Mouse (Mus musculus): ENCODE measurements around the gene Bscl2.
"Not testable (repeated sequence)": the region's sequence is repeated elsewhere in the genome, so short reads cannot be mapped to it uniquely, and the experiment has no call there.

Gene Bscl2

GRCm38 (mm10) chr19:8871267-8872186, 34.3 kb downstream of the Bscl2 start, which contains the start of gene Ubxn1:
TSS of gene Ubxn1 (plus strand) at chr19:8871496.
- peak; percentile 97 to 98 for DNase-seq (ENCODE audit: low spot score in 2 of 2)

DNA sequence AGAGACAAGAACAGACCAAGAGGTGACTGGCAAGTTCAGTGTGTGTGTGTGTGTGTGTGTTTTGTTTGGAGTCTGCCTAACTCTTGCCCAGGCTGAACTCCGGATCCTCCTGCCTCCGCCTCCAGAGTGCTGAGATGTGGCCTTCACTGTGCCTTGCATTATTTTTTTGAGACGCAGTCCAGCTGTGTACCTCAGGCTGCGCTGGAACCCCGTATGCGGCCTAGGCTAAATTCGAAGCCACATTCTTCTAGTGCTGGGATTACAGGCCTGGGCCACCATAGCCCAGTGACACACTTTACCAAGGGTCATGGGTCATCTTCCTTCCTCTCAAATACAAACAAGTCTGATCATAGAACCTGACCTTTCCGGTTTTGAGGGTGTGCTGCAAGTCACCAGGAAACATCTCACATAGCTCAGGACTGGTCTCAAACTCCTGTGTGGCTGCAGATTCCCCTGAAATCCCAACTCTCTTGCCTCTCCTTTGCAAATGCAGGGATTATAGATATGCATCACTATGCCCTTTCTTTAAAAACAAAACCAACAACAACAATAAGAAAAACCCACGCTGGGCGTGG, 35.1 kb downstream of the Bscl2 start:
- DNase-seq (ENCODE audit: low spot score in 2 of 2): no peak

DNA sequence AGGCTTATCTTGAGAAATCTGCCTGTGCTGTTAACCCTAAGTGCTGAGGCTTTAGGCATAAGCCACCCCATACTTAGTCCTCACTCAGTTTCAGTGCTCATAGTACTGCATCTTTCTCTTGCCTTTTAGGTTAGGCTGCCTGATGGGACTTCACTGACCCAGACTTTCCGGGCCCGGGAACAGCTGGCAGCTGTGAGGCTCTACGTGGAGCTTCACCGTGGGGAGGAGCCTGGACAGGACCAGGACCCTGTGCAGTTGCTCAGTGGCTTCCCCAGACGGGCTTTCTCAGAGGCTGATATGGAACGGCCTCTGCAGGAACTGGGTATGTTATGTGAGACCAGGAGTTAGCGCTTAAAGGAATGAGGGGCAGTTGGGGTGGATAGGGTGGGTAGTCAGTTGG, 37.8 kb downstream of the Bscl2 start:
- no peak for DNase-seq (ENCODE audit: low spot score in 2 of 2)

- DNase-seq (ENCODE audit: low spot score in 2 of 2): peak; percentile 85 to 87
These were observed 43.2 kb downstream of the Bscl2 start, which contains the start of gene Uqcc3 for GRCm38 (mm10) chr19:8880311-8881033. TSS of gene Uqcc3 (minus strand) at chr19:8880923.

GRCm38 (mm10) chr19:8881034-8881392, 43.7 kb downstream of the Bscl2 start:
- DNase-seq (ENCODE audit: low spot score in 2 of 2): no peak

DNA sequence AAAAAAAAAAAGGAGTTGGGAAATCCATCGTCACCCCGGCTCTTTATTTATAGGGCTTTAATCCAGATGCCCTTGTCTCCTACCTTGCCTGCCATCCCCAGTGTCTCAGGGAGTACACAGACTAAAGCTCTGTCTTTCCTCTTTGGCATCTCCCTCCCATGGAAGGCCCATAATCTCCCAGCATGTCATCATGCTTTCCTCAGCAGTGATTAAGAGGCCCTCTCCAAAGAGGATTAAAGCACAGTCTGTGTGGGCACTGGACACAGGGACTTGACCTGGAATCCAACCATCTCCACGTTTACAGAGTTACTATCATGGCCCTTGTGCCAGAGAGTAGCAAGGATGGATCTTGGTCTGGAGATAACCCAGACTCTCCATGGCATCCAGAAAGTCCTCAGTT, 46.3 kb downstream of the Bscl2 start, which contains the start of the genes Lbhd1 and Gm49403:
Gene Lbhd1, plus strand, starts transcription at position 117 of the 400 bp plus-strand sequence.
Gene Gm49403, plus strand, starts transcription at position 315 of the 400 bp plus-strand sequence.
- DNase-seq (ENCODE audit: low spot score in 2 of 2): no peak

DNA sequence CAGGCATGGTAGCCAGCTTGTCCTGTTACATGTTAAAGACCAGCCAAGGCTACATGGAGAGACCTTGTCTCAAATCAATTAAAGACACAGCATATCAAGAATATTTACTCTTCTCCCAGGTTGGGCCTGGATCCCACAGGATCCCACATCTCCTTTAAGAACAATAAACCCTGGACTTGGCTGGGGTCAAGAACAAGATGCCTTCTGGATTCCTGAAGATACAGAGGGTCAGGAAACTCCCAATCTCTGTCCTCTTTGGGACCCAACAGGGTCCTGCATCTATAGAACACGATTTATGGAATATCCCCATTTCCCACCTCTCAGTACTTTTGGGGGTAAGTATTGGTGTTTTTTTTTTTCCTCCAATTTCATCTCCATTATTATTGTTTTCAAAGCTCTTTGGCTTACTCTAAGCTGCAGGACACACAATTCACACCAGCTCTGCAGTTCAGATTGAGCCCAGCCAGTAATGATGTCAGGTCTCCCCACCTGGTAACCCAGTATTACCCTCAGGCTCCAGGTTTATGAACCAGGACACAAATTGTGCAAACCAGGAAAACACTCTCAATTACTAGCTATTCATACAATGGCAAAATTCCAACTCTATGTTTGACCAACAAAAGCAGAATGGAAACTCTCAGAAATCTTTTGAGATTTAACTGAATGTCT, 49.8 kb downstream of the Bscl2 start:
- DNase-seq (ENCODE audit: low spot score in 2 of 2): no peak

DNA sequence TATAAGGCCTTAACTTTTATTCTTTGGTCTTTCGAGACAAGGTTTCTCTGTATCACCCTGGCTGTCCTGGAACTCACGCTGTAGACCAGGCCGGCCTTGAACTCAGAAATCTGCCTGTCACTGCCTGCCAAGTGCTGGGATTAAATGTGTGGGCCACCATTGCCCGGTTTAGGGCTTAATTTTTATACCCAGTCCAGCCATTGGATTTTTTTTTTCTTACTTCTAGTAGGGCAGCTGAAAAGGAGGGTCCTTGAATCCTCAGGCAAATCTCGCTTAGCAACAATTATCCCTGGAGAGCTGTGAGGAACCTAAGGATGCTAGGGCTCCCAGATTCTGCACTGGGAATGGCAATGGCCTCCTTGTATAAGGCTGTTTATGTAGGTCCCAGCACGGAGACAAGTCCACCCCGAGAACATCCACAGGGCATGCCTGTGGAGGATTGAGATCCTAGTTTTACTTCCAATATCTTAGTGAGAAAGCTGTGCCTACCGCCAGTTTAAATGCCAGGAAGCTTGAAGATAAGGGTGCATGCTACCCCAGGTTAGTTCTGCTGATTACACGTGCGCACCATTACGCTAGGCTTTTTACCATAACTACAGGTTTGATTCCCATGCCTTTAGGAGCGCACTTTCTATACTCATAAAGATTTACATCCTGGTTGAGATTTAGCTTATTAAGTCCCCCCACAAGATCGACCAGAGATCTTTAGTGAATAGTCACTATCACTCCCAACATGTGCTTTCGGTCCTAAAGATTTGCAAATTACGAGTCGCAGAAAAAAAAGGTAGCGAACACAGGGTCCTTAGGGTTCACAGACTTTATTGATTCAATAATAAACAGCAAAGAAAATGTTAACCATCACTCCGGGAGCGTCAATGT, 50.6 kb downstream of the Bscl2 start:
- DNase-seq (ENCODE audit: low spot score in 2 of 2): no peak

GRCm38 (mm10) chr19:8888511-8889385, 51.5 kb downstream of the Bscl2 start, which contains the start of the genes 1810009A15Rik and Gm49416:
TSS of gene 1810009A15Rik (plus strand) at chr19:8888853.
TSS of gene Gm49416 (plus strand) at chr19:8888926.
- DNase-seq (ENCODE audit: low spot score in 2 of 2): peak; percentile 89 to 93

DNA sequence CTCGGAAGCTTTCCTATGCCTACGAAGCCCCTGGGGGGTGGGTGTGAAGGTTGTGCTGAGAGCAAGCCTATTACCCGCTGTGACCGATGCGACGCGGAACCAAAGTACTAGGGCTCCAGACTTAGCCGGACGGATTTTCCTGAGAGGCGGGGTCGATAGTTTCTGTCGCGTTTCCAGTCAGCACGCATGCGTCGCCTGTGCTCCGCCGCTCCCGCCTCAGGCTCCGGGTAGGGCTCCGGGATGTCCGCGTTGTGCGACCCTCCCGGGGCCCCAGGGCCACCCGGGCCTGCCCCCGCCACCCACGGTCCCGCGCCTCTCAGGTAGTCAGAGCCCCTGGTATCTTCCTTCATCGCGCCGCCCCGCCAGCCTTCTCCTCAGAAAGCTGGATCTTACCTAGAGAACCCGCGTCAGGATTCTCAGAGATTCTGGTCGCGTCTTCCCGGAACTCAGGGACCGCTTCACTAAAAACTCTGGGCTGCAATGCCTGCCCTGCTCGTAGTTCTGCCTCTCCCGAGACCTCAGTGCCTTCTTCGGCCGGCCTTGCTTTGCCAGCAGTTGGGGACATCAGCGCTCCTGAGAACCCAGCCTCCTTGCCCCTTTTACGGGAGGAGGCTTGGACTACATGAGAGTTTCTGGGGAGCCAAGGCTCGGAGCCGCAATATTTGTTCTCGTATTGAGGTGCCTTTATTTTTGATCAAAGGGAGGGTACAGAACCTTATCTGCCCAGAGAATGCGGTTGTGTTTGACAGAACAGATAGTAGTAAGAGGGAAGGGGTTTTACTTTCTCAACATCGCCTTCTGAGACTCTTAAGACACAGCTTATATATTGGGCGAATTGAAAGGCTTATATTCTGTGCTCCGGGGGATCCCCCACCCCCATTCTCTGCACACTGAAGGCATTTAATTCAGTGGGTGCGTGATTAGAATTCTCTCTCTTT, 55.8 kb downstream of the Bscl2 start, which contains the start of gene Ints5:
Gene Ints5, plus strand, starts transcription at position 177 of the 938 bp plus-strand sequence.
- peak; percentile 73 to 81 for DNase-seq (ENCODE audit: low spot score in 2 of 2)

DNA sequence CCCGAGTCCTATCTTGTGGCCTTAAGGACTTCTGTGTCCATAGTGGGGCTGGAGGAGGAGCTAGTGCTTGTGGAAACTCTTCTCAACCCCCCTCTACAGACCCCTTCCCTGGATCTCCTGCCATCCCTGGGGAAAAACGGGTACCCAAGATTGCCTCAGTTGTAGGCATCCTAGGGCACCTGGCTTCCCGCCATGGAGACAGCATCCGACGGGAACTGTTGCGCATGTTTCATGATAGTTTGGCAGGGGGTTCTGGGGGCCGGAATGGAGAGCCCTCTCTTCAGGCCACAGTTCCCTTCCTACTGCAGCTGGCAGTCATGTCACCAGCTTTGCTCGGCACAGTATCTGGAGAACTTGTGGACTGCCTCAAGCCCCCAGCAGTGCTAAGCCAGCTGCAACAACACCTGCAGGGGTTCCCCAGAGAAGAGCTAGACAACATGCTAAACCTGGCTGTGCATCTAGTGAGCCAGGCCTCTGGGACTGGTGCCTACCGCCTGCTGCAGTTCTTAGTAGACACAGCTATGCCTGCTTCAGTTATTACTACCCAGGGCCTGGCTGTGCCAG, 58.2 kb downstream of the Bscl2 start:
- DNase-seq (ENCODE audit: low spot score in 2 of 2): no peak

- DNase-seq (ENCODE audit: low spot score in 2 of 2): not testable (repeated sequence)
These were observed 59.0 kb downstream of the Bscl2 start for GRCm38 (mm10) chr19:8896231-8896630.

DNA sequence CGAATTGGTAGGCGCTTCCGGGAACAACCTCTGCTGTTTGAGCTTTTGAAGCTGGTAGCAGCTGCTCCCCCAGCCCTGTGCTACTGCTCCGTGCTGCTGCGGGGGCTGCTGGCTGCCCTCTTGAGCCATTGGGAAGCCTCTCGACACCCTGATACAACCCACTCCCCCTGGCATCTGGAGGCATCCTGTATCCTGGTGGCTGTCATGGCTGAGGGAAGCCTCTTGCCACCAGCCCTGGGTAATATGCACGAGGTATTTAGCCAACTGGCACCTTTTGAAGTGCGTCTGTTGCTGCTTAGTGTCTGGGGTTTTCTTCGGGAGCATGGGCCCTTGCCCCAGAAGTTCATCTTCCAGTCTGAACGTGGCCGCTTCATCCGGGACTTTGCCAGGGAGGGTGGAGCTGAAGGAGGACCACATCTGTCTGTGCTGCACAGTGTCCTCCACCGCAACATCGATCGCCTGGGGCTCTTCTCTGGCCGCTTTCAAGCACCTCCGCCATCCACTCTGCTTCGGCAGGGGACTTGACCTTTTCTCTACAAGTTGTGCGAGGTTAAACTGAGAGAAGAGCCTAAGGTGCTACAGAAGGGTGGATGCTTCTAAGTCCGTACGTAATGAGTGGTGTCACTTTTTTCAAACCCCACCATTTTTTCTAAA, 60.1 kb downstream of the Bscl2 start:
- peak in 1 of 2 experiments; percentile 46 for DNase-seq (ENCODE audit: low spot score in 2 of 2)

GRCm38 (mm10) chr19:8897865-8898495, 60.7 kb downstream of the Bscl2 start, which contains the start of gene Ganab:
TSS of gene Ganab (plus strand) at chr19:8898071.
- peak; percentile 95 for DNase-seq (ENCODE audit: low spot score in 2 of 2)

All from frontal cortex, postnatal 10 days (tissue).